Mouse (Mus musculus) cerebellum, adult 11 months (tissue): ENCODE results near the gene Itpripl1.
"Not testable (repeated sequence)": the region's sequence is repeated elsewhere in the genome, so short reads cannot be mapped to it uniquely, and the experiment has no call there.

Experiments used
- DNase-seq: peaks from one replicate; pipeline ENCODE4 v3.0.0; 2022

Gene Itpripl1

GRCm38 (mm10) chr2:127143158-127144063 is at the start of gene Itpripl1:
Gene Itpripl1, minus strand, starts transcription at chr2:127143442.
- peak; percentile 16 for DNase-seq

DNA sequence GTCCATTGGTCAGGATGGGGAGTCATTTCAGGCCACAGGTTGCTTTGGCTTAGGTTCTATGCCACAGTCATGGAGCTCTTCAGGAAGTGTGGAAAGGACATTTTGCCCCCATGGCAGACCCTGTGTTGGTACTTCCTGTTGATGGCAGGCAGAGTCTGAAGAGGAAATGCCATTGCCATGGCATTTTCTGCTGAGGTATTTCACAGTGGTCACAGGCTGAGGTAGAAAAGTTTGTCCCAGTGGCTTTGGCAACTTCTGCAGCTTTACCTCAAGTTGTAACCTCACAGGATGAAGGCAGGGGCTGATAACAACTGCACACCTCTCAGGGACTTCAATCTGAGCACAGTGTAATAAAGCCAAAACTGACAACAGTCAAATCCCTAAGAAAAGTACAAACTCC is 46.3 kb upstream of the Itpripl1 start:
- no peak for DNase-seq

- DNase-seq = peak; percentile 74
These were observed 39.5 kb upstream of the Itpripl1 start for GRCm38 (mm10) chr2:127182598-127183381.

- not testable (repeated sequence) for DNase-seq
These were observed 23.0 kb upstream of the Itpripl1 start for GRCm38 (mm10) chr2:127166261-127166660.

GRCm38 (mm10) chr2:127165675-127166074 is 22.4 kb upstream of the Itpripl1 start:
- no peak for DNase-seq

GRCm38 (mm10) chr2:127145699-127146098 is 2.5 kb upstream of the Itpripl1 start:
- DNase-seq = no peak

- no peak for DNase-seq
These were observed 575 bp downstream of the Itpripl1 start for GRCm38 (mm10) chr2:127142577-127143157.

- DNase-seq = no peak
These were observed 1.2 kb downstream of the Itpripl1 start for GRCm38 (mm10) chr2:127142031-127142430.

DNA sequence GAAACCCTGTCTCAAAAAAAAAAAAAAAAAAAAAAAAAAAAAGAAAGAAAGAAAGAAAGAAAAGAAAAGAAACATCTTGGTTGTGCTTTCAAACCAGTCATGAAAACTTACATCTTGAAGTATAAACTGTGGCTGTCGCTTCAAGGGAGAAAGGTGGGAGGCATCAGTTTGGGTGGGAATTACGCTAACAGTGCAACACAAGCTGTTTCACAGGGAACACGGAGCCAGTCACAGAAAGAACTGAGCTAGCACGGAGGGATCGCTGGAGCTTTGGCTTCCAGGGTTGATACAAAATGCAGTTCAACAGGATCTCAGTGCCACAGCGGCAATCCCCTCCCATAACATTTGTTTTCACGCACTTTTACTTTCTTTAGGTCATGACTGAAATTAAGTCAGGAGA is 3.2 kb downstream of the Itpripl1 start:
- DNase-seq = no peak

- DNase-seq = no peak
These were observed 3.6 kb downstream of the Itpripl1 start for GRCm38 (mm10) chr2:127139605-127140004.

GRCm38 (mm10) chr2:127139094-127139493 is 4.1 kb downstream of the Itpripl1 start:
- no peak for DNase-seq

DNA sequence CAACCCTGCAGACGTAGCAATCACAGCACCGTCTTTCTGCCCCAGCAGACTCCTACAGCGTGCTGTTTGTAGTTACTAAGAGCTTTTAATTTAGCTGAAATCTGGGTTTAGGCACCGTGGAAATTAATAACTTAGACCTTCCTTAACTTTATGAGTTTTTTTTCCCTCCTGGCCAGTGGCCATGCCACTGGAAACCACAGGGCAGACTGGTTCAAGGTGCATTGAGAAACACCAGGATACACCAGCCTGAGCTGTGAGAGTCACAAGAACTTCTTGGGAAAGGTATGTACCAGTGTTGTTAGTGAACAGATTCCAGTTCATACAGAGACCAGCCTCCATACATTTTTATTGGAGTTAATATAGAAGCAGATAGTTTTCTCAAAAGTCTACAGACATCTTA is 4.8 kb downstream of the Itpripl1 start:
- DNase-seq = no peak

GRCm38 (mm10) chr2:127137838-127138420 is 5.3 kb downstream of the Itpripl1 start:
- no peak for DNase-seq

- DNase-seq = no peak
These were observed 6.3 kb downstream of the Itpripl1 start for GRCm38 (mm10) chr2:127136979-127137378.

- DNase-seq = not testable (repeated sequence)
These were observed 8.0 kb downstream of the Itpripl1 start for GRCm38 (mm10) chr2:127135255-127135654.

DNA sequence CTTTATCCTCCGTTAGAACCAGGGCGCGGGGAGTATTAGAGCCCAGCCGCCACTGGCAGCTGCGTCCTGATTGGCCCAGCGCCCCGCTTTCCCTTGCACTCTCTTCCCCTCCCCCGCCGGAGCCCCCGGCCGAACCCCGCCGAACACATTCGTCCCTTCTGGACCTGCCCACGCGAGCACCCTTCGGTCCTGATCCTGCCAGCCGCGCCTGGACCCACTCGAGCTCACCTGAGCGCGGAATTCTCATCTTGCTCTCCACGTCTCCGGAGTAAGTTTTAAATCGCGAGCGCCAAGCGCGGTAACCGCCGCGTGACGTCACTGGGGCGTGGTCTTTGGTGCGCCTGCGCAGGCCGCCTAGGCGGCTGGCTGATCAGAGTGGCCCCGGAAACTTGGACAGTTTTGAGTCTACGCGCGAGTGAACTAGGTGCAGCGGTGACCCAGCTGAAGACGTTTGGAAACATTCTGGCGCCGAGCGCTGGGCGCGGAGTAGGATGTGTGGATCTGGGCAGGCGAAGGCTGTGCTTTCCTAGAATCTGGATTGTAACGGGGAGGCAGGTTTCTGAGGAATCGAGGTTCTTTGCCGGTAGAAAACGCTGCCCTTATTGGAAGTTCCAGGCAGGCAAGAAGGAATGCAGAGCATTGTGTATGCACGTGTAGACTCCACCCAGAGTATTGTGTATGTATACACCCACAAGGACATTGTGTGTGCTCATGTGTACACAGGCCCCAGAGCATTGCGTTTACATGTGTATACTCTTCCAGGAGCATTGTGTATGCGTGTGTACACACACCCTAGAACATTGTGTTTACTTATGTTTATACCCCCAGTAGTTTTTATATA is 9.4 kb downstream of the Itpripl1 start, which contains the start of gene Ncaph:
TSS of gene Ncaph (minus strand) at position 334 of the 841 bp plus-strand sequence.
- peak; percentile 85 for DNase-seq

- no peak for DNase-seq
These were observed 11.9 kb downstream of the Itpripl1 start for GRCm38 (mm10) chr2:127131353-127131752.

DNA sequence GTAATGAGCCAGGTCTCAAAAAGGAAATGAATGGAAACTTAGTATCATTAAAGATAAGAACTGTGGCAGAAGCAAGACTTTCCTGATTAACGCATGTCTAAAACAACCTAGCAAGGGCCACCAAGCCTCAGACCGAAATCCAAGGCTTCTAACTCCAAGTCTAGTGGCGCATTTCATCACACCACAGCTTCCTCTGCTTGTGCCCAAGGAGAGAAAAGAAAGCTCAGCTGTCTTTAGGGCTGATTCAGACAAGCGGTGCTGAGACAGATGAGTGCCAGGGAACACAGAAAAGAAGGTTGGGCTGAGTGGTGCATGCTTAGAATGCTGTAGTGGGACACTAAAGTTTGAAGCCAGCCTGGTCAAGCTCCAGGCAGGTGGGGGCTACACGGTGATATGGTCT is 14.3 kb downstream of the Itpripl1 start:
- DNase-seq = no peak

- DNase-seq = no peak
These were observed 21.5 kb downstream of the Itpripl1 start for GRCm38 (mm10) chr2:127121591-127122235.

DNA sequence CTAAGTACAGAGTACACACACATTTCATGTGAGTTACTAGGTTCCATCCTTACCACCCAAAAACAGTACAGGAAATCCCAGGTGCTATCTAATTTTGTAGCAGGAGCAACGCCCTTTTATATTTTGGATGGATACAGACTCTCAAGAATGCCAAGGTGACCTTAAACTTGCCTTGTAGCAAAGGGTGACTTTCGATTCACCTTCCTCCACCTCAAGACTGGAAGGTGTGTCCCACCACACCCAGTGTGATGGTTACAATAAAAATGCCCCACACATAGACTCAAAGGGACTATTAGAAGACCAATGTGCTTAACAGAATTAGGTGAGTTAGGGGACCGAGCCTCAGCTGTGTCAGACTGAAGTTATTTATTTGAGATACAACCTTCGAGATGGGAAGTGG is 34.3 kb downstream of the Itpripl1 start:
- DNase-seq = no peak

GRCm38 (mm10) chr2:127092000-127092399 is 51.2 kb downstream of the Itpripl1 start:
- no peak for DNase-seq
